Mouse (Mus musculus) erythroblast, embryonic 14.5 days (primary cell): ENCODE data around the gene Krtap4-2. TPM values are rescaled to one million over a fixed set of nuclear protein-coding genes. Genes with fewer than 3 reads are reported as not detected.
"Not testable (repeated sequence)": the region's sequence is repeated elsewhere in the genome, so short reads cannot be mapped to it uniquely, and the experiment has no call there.

ENCODE experiments used
- H3K27me3 ChIP-seq: 2 replicates; pipeline ENCODE4 v1.6.1; 2012; ENCODE audit warnings: inconsistent platforms; ENCODE audit not compliant: control insufficient read depth
- H3K36me3 ChIP-seq: 2 replicates; pipeline ENCODE4 v1.6.1; 2012; ENCODE audit warnings: mild to moderate bottlenecking, inconsistent platforms; ENCODE audit not compliant: control insufficient read depth
- H3K4me1 ChIP-seq: 2 replicates; pipeline ENCODE4 v1.6.1; 2012; ENCODE audit warnings: inconsistent platforms; ENCODE audit not compliant: control insufficient read depth
- H3K4me3 ChIP-seq: replicated peaks from 2 replicates; pipeline ENCODE3; 2012; ENCODE audit warnings: moderate library complexity, mild to moderate bottlenecking, inconsistent platforms
- H3K9me3 ChIP-seq: 2 replicates; pipeline ENCODE4 v1.6.1; 2012; ENCODE audit warnings: low read length, inconsistent platforms, mixed read lengths; ENCODE audit not compliant: control insufficient read depth
- GATA1 ChIP-seq: IDR thresholded peaks from 2 replicates; pipeline ENCODE4 v1.6.1; 2012; ENCODE audit warnings: low read length, inconsistent platforms, mixed read lengths
- TAL1 ChIP-seq: IDR thresholded peaks from 3 replicates; pipeline ENCODE4 v1.6.1; 2012; ENCODE audit warnings: low read length, inconsistent platforms, mixed read lengths
- polyA plus RNA-seq: library from polyadenylated mRNA; stranded (reverse); fragments of >175 nt; gene quantifications from 2 replicates; pipeline ENCODE4 v1.2.3, GENCODE M21; 2012

The Krtap4-2 gene
- not detected in 2 replicates for polyA plus RNA-seq

GRCm38 (mm10) chr11:99634653-99635134 lies at the start of gene Krtap4-2:
Gene Krtap4-2 (minus strand): TSS chr11:99635084.
- H3K4me3 ChIP-seq, result no peak within 1 kb of the TSS
- no peak for TF ChIP-seq TAL1
- TF ChIP-seq GATA1, result no peak

DNA sequence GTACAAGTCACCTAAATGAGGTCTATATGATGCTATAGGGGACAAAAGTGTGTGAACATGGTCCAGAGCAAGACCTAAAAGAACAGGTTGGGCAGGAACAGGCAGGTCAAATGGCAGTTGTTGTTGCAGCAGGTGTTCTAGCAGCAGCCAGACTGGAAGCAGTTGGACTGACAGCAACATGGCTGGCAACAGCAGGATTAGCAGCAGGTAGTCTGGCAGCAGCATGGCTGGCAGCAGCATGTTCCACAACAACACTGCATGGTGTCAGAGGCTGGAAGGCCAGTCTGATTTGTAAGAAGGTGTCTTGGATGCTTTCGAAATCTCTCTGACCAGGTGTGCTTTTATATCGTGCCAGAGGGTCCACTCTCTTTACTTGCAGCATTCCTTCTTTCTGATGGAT lies 48.6 kb upstream of the Krtap4-2 start:
- no peaks in the 10 kb centered on the region for H3K36me3 ChIP-seq
- peaks cover 8% of the 10 kb centered on the region for H3K9me3 ChIP-seq
- TF ChIP-seq TAL1 (no peak), GATA1 (no peak)
- H3K27me3 ChIP-seq, result no peaks in the 10 kb centered on the region
- H3K4me3 ChIP-seq, result no peak overlapping the region
- H3K4me1 ChIP-seq, result no peaks in the 10 kb centered on the region

More at GRCm38 (mm10) chr11:99634653-99635134, at the start of gene Krtap4-2:
- H3K27me3 ChIP-seq, result no peaks in the 10 kb centered on the region
- H3K9me3 ChIP-seq, result peaks cover 6% of the 10 kb centered on the region
- no peaks in the 10 kb centered on the region for H3K4me1 ChIP-seq
- H3K36me3 ChIP-seq, result no peaks in the 10 kb centered on the region

GRCm38 (mm10) chr11:99665860-99666259 lies 31.0 kb upstream of the Krtap4-2 start, which contains the start of gene Krtap4-6:
Gene Krtap4-6 (minus strand): TSS chr11:99665960.
- no peak within 1 kb of the TSS for H3K4me3 ChIP-seq
- no peaks in the 10 kb centered on the region for H3K27me3 ChIP-seq
- no peaks in the 10 kb centered on the region for H3K36me3 ChIP-seq
- H3K9me3 ChIP-seq, result peaks cover 8% of the 10 kb centered on the region; the same call in 1 of the 2 replicates
- TF ChIP-seq GATA1 (no peak), TAL1 (no peak)
- H3K4me1 ChIP-seq, result no peaks in the 10 kb centered on the region

GRCm38 (mm10) chr11:99662802-99663201 lies 27.9 kb upstream of the Krtap4-2 start:
- TF ChIP-seq GATA1, result no peak
- no peak for TF ChIP-seq TAL1

GRCm38 (mm10) chr11:99659256-99659655 lies 24.4 kb upstream of the Krtap4-2 start:
- Histone ChIP-seq H3K9me3 (peaks cover 3% of the 10 kb centered on the region; the same call in 1 of the 2 replicates), H3K4me1 (no peaks in the 10 kb centered on the region), H3K27me3 (no peaks in the 10 kb centered on the region), H3K4me3 (no peak overlapping the region), H3K36me3 (no peaks in the 10 kb centered on the region)
- TF ChIP-seq GATA1 (no peak), TAL1 (no peak)

More at GRCm38 (mm10) chr11:99662802-99663201, 27.9 kb upstream of the Krtap4-2 start:
- no peaks in the 10 kb centered on the region for H3K4me1 ChIP-seq
- peaks cover 8% of the 10 kb centered on the region; the same call in 1 of the 2 replicates for H3K9me3 ChIP-seq
- no peaks in the 10 kb centered on the region for H3K36me3 ChIP-seq
- no peak overlapping the region for H3K4me3 ChIP-seq
- H3K27me3 ChIP-seq, result no peaks in the 10 kb centered on the region

DNA sequence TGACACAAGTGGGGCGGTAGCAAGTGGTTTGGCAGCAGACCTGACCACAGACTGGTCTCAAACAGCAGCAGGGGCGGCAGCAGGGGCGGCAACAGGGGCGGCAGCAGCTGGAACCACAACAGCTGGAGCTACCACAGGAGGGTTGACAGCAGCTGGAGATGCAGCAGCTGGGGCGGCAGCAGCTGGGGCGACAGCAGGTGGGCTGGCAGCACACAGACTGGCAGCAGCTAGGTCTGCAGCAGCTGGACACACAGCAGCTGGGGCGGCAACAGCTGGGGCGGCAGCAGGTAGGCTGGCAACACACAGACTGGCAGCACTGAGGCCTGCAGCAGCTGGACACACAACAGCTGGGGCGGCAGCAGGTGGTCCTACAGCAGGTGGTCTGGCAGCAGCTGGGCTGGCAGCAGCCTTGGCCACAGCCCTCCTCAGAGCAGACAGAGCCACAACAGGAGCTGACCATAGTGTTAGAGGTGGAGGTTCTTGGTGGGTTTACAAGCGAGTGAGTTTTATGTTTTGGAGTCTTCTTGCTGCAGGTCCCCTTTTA lies 23.7 kb upstream of the Krtap4-2 start, which contains the start of gene Gm11563:
Gene Gm11563, minus strand, starts transcription at position 494 of the 544 bp plus-strand sequence.
- H3K36me3 ChIP-seq, H3K27me3 ChIP-seq, H3K9me3 ChIP-seq, H3K4me3 ChIP-seq, H3K4me1 ChIP-seq: not testable (repeated sequence)

DNA sequence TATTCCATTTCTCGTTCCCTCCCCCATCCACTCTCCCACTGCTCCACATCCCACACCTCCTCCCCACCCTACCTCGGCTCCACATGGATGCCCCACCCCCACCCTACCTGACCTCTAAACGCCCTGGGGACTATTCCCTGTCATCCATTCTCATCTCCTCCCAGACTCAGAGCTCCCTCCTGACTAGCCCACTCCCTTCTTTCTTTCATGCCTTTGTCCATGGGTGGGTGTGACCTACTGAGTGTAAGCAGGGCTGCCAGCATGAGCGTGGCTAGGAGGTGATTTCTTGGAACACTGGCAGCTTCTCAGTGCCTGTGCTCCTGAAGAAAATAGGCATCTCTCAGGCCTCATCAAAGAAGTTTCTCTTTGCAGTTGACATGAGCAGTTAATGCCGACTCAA lies 22.2 kb upstream of the Krtap4-2 start:
- Histone ChIP-seq H3K27me3 (no peaks in the 10 kb centered on the region), H3K4me1 (no peaks in the 10 kb centered on the region), H3K4me3 (no peak overlapping the region), H3K36me3 (no peaks in the 10 kb centered on the region), H3K9me3 (no peaks in the 10 kb centered on the region; the same call in 1 of the 2 replicates)
- no peak for TF ChIP-seq GATA1
- TF ChIP-seq TAL1, result no peak

DNA sequence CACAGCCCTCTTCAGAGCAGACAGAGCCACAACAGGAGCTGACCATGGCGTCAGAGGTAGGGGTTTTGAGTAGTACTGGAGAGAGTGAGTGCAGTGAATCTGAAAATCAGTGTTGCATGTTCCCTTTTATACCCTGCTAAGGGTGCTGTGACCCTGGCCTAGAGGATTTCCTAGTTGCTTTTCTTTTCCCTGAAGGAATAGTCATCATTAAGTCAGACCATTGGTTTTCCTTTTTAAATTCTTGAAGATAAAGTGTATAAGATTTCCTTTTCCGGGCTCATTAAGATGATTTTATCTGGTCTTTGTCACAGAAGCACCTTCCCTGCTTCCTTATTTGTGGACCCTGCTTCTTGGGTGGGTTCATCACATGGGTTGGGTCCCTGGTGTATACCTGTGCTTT lies 15.3 kb upstream of the Krtap4-2 start, which contains the start of gene Gm11555:
Gene Gm11555, minus strand, starts transcription at position 101 of the 400 bp plus-strand sequence.
- no peaks in the 10 kb centered on the region for H3K4me1 ChIP-seq
- TF ChIP-seq GATA1 (no peak), TAL1 (no peak)
- H3K27me3 ChIP-seq, result no peaks in the 10 kb centered on the region
- H3K36me3 ChIP-seq, result no peaks in the 10 kb centered on the region
- H3K4me3 ChIP-seq, result no peak within 1 kb of the TSS
- peaks cover 5% of the 10 kb centered on the region; the same call in 1 of the 2 replicates for H3K9me3 ChIP-seq

GRCm38 (mm10) chr11:99646444-99646843 lies 11.6 kb upstream of the Krtap4-2 start:
- no peaks in the 10 kb centered on the region for H3K27me3 ChIP-seq
- no peaks in the 10 kb centered on the region for H3K4me1 ChIP-seq
- H3K36me3 ChIP-seq, result no peaks in the 10 kb centered on the region
- peaks cover 8% of the 10 kb centered on the region; the same call in 1 of the 2 replicates for H3K9me3 ChIP-seq
- TF ChIP-seq GATA1 (no peak), TAL1 (no peak)
- H3K4me3 ChIP-seq, result no peak overlapping the region
